Mouse (Mus musculus) CH12.LX (cell line): ENCODE results near the gene Traip.

Source experiments
- CHD2 ChIP-seq: IDR thresholded peaks from 2 replicates; pipeline ENCODE4 v1.6.1; 2011; ENCODE audit warnings: low read length, improper control_type of control experiment
- CTCF ChIP-seq, 2 experiments: IDR thresholded peaks in 1 of 2; conservative IDR thresholded peaks in 1 of 2; 2 replicates each; pipeline ENCODE4 v1.5.1; 2011 to 2012; ENCODE audit warnings: low read depth in 2 of 2, low read length in 2 of 2, improper control_type of control experiment in 1 of 2, inconsistent platforms in 1 of 2, mild to moderate bottlenecking in 1 of 2, moderate library complexity in 1 of 2
- E2F4 ChIP-seq: IDR thresholded peaks from 2 replicates; pipeline ENCODE4 v1.6.1; 2011; ENCODE audit warnings: low read depth, low read length, improper control_type of control experiment; ENCODE audit not compliant: insufficient replicate concordance
- JUND ChIP-seq: conservative IDR thresholded peaks from 2 replicates; pipeline ENCODE4 v1.6.1; 2011; ENCODE audit warnings: low read depth, low read length, improper control_type of control experiment
- KAT2A ChIP-seq: IDR thresholded peaks from 2 replicates; pipeline ENCODE4 v1.6.1; 2012; ENCODE audit warnings: low read length, improper control_type of control experiment, inconsistent platforms; ENCODE audit not compliant: insufficient replicate concordance
- RCOR1 ChIP-seq: conservative IDR thresholded peaks from 2 replicates; pipeline ENCODE4 v1.6.1; 2012; ENCODE audit warnings: low read depth, mild to moderate bottlenecking, inconsistent platforms, low read length, improper control_type of control experiment
- USF2 ChIP-seq: conservative IDR thresholded peaks from 2 replicates; pipeline ENCODE4 v1.6.1; 2011; ENCODE audit warnings: low read depth, low read length, improper control_type of control experiment
- ZKSCAN1 ChIP-seq: IDR thresholded peaks from 2 replicates; pipeline ENCODE4 v1.6.1; 2012; ENCODE audit warnings: low read depth, inconsistent platforms, low read length, improper control_type of control experiment, borderline replicate concordance

GRCm38 (mm10) chr9:107927749-107928148, 22.2 kb upstream of the Traip start:
- no peak for TF ChIP-seq RCOR1
- TF ChIP-seq CTCF (conservative IDR thresholded peaks at IDR 0.05 in 1 of 2, IDR thresholded peaks at IDR 0.05 in 1 of 2; ENCODE audit: low read depth in 2 of 2, low read length in 2 of 2): no peak
- no peak for TF ChIP-seq E2F4
- no peak for TF ChIP-seq USF2
- no peak for TF ChIP-seq CHD2
- TF ChIP-seq KAT2A: no peak
- no peak for TF ChIP-seq JUND
- no peak for TF ChIP-seq ZKSCAN1
